Mouse (Mus musculus): ENCODE measurements at regions not wholly inside any gene's neighbourhood (a gene's known extent, or its start where the extent isn't known, plus 50 kb on each side); places are given as distances from the start of the nearest gene placed in this dataset.
A peak's percentile ranks its signal among the peaks of the same experiment; 100 is the strongest.

DNA sequence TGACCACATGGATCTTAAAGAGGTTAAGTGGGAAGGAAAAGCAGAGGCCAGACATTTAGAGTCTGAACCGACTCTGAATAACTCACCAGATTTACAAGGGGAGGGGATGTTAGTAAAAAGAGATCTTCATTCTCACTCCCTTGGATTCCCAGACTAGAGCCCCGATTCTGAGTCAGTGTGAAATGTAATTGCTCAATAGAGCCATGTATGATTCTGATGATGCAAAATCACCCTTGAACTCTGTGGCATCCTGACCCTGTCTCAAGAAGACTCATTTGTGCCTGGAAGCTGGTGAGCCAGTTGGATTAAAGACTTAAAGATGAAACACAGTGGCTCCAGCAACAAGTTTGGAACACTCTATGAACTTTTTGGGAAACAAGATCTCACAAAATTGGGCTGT is 210.2 kb upstream of the 1810046K07Rik start:
- no peaks in the 10 kb centered on the region for H3K36me3 ChIP-seq (ENCODE audit: control insufficient read depth, insufficient read depth, low read length)
- TF ChIP-seq POLR2A (IDR thresholded peaks at IDR 0.05; ENCODE audit: borderline replicate concordance, extremely low read depth, insufficient read depth, insufficient read length): no peak
- H3K27ac ChIP-seq (replicated peaks; ENCODE audit: low read depth, low read length): no peak overlapping the region
- H3K4me3 ChIP-seq (replicated peaks; ENCODE audit: low read length): no peak overlapping the region
- no peak for ATAC-seq (ENCODE audit: low FRiP score, low read depth)
- no peak overlapping the region for H3K4me2 ChIP-seq (replicated peaks; ENCODE audit: low read depth, low read length, severe bottlenecking)
- 35% methylated on average over 2 of the region's 2 CpGs for WGBS
- H3K9ac ChIP-seq (ENCODE audit: low read depth, low read length, severe bottlenecking): no peak overlapping the region
- no peaks in the 10 kb centered on the region for H3K4me1 ChIP-seq (ENCODE audit: control insufficient read depth, insufficient read depth, low read length)
- no peaks in the 10 kb centered on the region for H3K9me3 ChIP-seq (ENCODE audit: control insufficient read depth, low read length)
- no peaks in the 10 kb centered on the region for H3K27me3 ChIP-seq (ENCODE audit: control insufficient read depth, insufficient read depth, low read length)
- DNase-seq (ENCODE audit: low spot score): no peak

DNA sequence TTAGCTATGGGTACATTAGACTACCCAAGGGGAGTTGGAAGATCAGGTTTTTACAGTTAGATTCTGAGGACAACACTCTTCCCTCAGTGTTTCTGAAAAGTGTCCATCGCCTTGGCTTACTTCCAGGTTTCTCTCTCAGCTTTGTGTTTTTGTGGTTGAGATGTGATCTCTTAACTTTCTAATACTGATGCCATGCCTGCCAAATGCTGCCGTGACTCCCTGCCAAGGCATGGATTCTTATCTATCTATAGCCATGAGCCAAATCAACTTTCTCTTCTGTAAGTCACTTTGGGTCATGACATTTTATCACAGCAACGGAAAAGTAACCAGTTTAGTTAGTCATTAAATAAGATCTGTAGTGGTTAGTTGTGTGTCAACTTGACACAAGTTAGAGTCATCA is 213.2 kb upstream of the 1810046K07Rik start:
- no peaks in the 10 kb centered on the region for H3K9me3 ChIP-seq (ENCODE audit: control insufficient read depth, low read length)
- no peak overlapping the region for H3K4me3 ChIP-seq (replicated peaks; ENCODE audit: low read length)
- no peak for TF ChIP-seq POLR2A (IDR thresholded peaks at IDR 0.05; ENCODE audit: borderline replicate concordance, extremely low read depth, insufficient read depth, insufficient read length)
- ATAC-seq (ENCODE audit: low FRiP score, low read depth) (no peak), DNase-seq (ENCODE audit: low spot score) (no peak)
- WGBS: 91% methylated on average over 3 of the region's 3 CpGs
- H3K27me3 ChIP-seq (ENCODE audit: control insufficient read depth, insufficient read depth, low read length): no peaks in the 10 kb centered on the region
- H3K4me2 ChIP-seq (replicated peaks; ENCODE audit: low read depth, low read length, severe bottlenecking): no peak overlapping the region
- H3K9ac ChIP-seq (ENCODE audit: low read depth, low read length, severe bottlenecking): no peak overlapping the region
- no peaks in the 10 kb centered on the region for H3K4me1 ChIP-seq (ENCODE audit: control insufficient read depth, insufficient read depth, low read length)
- no peaks in the 10 kb centered on the region for H3K36me3 ChIP-seq (ENCODE audit: control insufficient read depth, insufficient read depth, low read length)
- no peak overlapping the region for H3K27ac ChIP-seq (replicated peaks; ENCODE audit: low read depth, low read length)

- H3K4me2 ChIP-seq (replicated peaks; ENCODE audit: low read depth, low read length, severe bottlenecking): no peak overlapping the region
- H3K9me3 ChIP-seq (ENCODE audit: control insufficient read depth, low read length): no peaks in the 10 kb centered on the region
- no peak overlapping the region for H3K27ac ChIP-seq (replicated peaks; ENCODE audit: low read depth, low read length)
- DNase-seq (ENCODE audit: low spot score) (no peak), ATAC-seq (ENCODE audit: low FRiP score, low read depth) (no peak)
- no peaks in the 10 kb centered on the region for H3K36me3 ChIP-seq (ENCODE audit: control insufficient read depth, insufficient read depth, low read length)
- H3K9ac ChIP-seq (ENCODE audit: low read depth, low read length, severe bottlenecking): no peak overlapping the region
- no peak for TF ChIP-seq POLR2A (IDR thresholded peaks at IDR 0.05; ENCODE audit: borderline replicate concordance, extremely low read depth, insufficient read depth, insufficient read length)
- no peaks in the 10 kb centered on the region for H3K27me3 ChIP-seq (ENCODE audit: control insufficient read depth, insufficient read depth, low read length)
- no peaks in the 10 kb centered on the region for H3K4me1 ChIP-seq (ENCODE audit: control insufficient read depth, insufficient read depth, low read length)
- no peak overlapping the region for H3K4me3 ChIP-seq (replicated peaks; ENCODE audit: low read length)
- 80% methylated on average over 5 of the region's 5 CpGs for WGBS
Observed at GRCm38 (mm10) chr9:51572040-51572439, 193.1 kb upstream of the Arhgap20 start.

DNA sequence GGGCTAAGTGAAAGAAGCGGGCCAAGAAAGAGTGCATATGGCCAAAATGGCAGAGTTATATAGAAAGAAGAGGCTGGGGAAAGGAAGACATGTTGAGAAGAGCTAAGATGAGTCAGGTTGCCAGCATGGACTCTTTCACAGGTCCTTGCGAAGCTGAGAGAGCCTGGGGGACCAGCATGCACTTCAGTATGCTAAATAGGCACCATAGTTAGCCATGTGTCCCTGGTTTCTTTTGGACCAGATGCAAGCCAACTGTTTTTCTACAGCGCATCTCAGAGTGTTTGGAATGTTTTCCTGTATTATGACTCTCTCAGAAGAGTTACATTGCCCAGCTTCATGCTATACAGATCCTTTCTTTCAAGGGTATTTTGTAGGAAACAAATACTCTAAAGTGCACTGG is 183.5 kb upstream of the Arhgap20 start:
- WGBS: 85% methylated on average over 3 of the region's 3 CpGs

DNA sequence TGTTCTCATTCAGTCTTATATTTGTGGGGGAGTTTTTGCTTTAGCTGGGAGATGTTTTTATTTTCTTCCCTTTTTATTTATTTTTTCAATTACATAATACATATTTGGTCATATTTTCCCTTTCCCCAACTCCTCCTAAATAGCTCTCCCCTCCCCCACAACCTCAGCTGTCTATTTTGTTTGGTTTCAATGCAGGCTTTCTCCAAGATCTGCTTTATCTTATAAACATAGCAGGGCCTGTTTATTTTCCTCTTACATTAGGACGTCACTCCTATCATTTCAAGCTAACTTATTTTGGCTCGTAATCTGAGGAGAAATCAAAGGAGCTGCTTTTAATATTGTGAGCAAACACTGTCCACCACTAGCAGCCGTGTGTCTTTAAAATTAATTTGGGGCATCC is 171.4 kb upstream of the Arhgap20 start:
- 75% methylated on average over 3 of the region's 3 CpGs for WGBS
- TF ChIP-seq POLR2A (IDR thresholded peaks at IDR 0.05; ENCODE audit: borderline replicate concordance, extremely low read depth, insufficient read depth, insufficient read length): no peak
- Histone ChIP-seq H3K27me3 (ENCODE audit: control insufficient read depth, insufficient read depth, low read length) (no peaks in the 10 kb centered on the region), H3K9ac (ENCODE audit: low read depth, low read length, severe bottlenecking) (no peak overlapping the region), H3K27ac (replicated peaks; ENCODE audit: low read depth, low read length) (no peak overlapping the region), H3K9me3 (ENCODE audit: control insufficient read depth, low read length) (no peaks in the 10 kb centered on the region), H3K4me3 (replicated peaks; ENCODE audit: low read length) (no peak overlapping the region), H3K4me2 (replicated peaks; ENCODE audit: low read depth, low read length, severe bottlenecking) (no peak overlapping the region), H3K4me1 (ENCODE audit: control insufficient read depth, insufficient read depth, low read length) (no peaks in the 10 kb centered on the region), H3K36me3 (ENCODE audit: control insufficient read depth, insufficient read depth, low read length) (no peaks in the 10 kb centered on the region)
- ATAC-seq (ENCODE audit: low FRiP score, low read depth) (no peak), DNase-seq (ENCODE audit: low spot score) (no peak)

More for the DNA sequence above, 183.5 kb upstream of the Arhgap20 start:
- Histone ChIP-seq H3K4me3 (replicated peaks; ENCODE audit: low read length) (no peak overlapping the region), H3K9me3 (ENCODE audit: control insufficient read depth, low read length) (no peaks in the 10 kb centered on the region), H3K4me1 (ENCODE audit: control insufficient read depth, insufficient read depth, low read length) (no peaks in the 10 kb centered on the region), H3K4me2 (replicated peaks; ENCODE audit: low read depth, low read length, severe bottlenecking) (no peak overlapping the region), H3K27me3 (ENCODE audit: control insufficient read depth, insufficient read depth, low read length) (no peaks in the 10 kb centered on the region), H3K27ac (replicated peaks; ENCODE audit: low read depth, low read length) (no peak overlapping the region), H3K36me3 (ENCODE audit: control insufficient read depth, insufficient read depth, low read length) (no peaks in the 10 kb centered on the region), H3K9ac (ENCODE audit: low read depth, low read length, severe bottlenecking) (no peak overlapping the region)
- ATAC-seq (ENCODE audit: low FRiP score, low read depth): no peak
- TF ChIP-seq POLR2A (IDR thresholded peaks at IDR 0.05; ENCODE audit: borderline replicate concordance, extremely low read depth, insufficient read depth, insufficient read length): no peak
- no peak for DNase-seq (ENCODE audit: low spot score)

- Histone ChIP-seq H3K9ac (ENCODE audit: low read depth, low read length, severe bottlenecking) (no peak overlapping the region), H3K36me3 (ENCODE audit: control insufficient read depth, insufficient read depth, low read length) (no peaks in the 10 kb centered on the region), H3K27ac (replicated peaks; ENCODE audit: low read depth, low read length) (no peak overlapping the region), H3K4me2 (replicated peaks; ENCODE audit: low read depth, low read length, severe bottlenecking) (no peak overlapping the region), H3K27me3 (ENCODE audit: control insufficient read depth, insufficient read depth, low read length) (no peaks in the 10 kb centered on the region), H3K4me1 (ENCODE audit: control insufficient read depth, insufficient read depth, low read length) (no peaks in the 10 kb centered on the region), H3K9me3 (ENCODE audit: control insufficient read depth, low read length) (no peaks in the 10 kb centered on the region), H3K4me3 (replicated peaks; ENCODE audit: low read length) (no peak overlapping the region)
- DNase-seq (ENCODE audit: low spot score) (peak; percentile 44), ATAC-seq (ENCODE audit: low FRiP score, low read depth) (no peak; the same call in 1 of the 2 replicates)
- 53% methylated on average over 2 of the region's 2 CpGs for WGBS
- TF ChIP-seq POLR2A (IDR thresholded peaks at IDR 0.05; ENCODE audit: borderline replicate concordance, extremely low read depth, insufficient read depth, insufficient read length): no peak
Observed at GRCm38 (mm10) chr9:51598706-51599105, 166.4 kb upstream of the Arhgap20 start.

Data from limb, embryonic 14.5 days (tissue).